Mouse (Mus musculus) ovary, postnatal 10 days (tissue): ENCODE results near the gene BC055324.
"Not testable (repeated sequence)": the region's sequence is repeated elsewhere in the genome, so short reads cannot be mapped to it uniquely, and the experiment has no call there.

ENCODE experiments used
- DNase-seq: peaks from one replicate; pipeline ENCODE4 v3.0.0; 2022; ENCODE audit warnings: low spot score

BC055324 gene

DNA sequence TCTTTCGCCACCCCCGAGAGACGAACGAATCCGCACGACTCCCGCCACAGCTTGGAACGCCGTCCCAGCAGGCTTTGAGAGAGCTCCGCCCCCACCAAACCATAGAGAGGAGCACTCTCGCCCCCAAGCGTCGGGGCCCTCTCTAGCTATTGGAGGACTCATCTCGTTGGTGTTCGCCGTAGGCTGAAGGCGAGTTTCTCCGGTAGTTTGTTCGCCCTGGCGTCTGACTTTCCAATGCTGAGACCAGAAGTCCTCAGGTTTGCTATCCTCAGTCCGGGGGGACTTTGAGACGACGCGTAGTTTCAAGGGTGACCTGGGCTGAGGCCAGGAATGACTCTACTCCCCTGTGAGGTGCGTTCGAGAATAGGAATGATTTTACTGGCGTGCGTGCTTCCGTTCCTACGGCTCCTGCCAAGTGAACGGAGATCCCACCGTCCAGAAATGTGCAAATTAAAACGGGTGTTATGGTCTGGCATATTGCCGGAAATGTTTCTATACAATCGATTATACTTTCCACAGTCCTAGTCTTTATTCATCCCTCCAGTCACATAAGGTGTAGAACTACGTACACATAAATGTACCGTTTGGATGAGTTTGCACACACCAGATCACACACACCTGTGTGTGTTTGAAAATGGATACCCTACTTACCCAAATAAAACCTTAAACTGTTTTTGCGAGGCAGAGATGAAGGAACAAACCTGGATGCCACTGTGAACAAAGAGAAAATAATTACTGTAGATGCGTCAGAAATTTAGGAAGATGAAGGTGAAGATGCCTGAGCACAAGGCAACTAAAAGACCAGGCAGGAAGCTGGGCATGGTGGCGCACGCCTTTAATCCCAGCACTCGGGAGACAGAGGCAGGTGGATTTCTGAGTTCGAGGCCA is at the start of gene BC055324, which contains the start of gene Mettl18:
Gene BC055324 (minus strand): TSS at position 76 of the 888 bp plus-strand sequence.
Gene Mettl18 (plus strand): TSS at position 169 of the 888 bp plus-strand sequence.
- peak; percentile 77 for DNase-seq

DNA sequence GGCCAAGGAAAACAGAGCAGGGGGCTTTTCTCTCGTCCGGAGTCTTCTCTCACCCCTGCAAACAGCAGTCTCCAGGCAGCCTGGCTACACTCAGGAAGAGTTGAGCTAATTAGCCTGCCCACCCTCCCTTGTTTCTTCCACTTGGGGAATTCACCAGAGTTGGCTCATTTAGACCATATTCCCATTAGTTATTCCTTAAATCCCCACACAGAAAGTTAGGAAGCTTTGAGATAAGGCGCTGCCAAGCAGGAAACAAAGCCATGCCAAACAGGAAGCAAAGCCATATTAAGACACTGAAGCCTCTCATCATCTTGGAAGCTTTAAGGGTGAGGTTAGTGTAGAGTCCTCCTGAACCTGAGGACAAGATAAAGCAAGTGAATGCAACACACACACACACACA is 49.0 kb upstream of the BC055324 start:
- DNase-seq, result no peak

DNA sequence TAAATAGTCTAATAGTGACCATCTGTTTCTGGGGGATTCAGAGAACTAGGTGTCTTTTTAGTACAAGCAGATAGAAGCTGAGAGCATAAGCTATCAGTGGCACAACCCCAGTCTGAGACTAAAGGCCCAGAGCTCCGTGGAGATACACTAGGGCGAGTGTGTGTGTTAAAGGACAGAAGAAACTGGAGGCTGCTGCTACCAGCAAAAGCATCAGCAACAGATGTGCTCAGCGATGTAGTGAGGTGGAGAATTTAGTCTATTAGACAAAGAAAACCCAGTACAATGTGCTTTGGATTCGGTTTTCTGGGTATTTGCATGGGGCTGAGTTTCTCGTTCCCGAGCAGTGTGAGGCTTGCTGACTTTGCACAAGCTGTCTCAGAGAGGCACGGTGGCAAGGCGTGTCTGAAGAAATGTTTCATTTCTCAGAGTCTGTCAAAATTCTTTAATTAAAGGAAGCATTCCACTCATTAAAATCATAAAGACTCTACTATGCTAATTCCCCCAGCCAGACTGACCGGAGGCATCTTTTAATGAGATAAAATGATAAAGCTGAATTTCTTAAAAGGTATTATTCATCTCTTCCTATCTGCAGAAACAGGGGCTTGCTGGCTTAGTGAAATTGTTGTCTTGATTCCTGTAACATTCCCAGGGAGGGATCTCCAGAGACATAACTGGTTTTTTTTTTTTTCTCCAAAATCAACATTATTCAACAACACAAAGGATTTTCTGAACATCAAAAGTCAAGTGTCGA is 46.0 kb upstream of the BC055324 start:
- DNase-seq, result no peak

DNA sequence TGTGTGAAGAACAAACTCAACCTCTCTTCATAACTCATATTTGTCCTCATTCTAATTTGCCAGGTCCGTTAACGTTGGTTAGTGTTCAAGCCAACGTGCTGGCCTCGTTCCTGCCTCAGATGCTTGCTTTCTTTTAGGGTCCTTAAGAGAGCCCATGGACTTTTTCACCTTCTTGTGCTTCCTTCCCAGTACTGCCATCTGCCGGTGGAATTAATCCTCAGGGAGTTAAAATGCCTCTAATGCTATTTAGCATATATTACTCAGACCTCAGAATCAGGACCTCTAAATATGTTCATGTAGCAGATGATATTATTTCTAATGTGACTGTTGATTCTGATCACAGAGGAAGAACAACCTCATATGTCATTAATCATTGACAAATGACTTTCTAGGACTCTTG is 32.8 kb upstream of the BC055324 start:
- DNase-seq, result no peak

DNA sequence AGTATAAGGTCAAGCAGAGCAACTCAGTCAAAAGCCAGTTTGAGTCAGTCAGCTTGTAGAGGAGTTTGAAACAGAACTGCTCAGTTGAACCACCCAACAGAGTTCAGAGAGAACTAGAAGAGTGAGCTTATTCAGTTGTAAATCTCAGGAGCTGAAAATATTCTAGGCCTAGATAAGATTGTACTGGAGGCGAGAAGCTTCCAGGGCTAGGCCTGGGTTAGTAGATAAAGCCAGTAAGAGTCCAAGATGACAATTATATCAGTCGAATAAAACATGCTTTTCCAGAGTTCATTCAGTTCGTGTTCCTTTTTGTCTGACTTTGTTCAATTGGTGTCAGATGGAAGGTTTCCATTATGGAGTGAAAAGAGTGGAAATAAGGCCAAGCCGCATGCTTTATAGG is 31.1 kb upstream of the BC055324 start:
- DNase-seq, result no peak

DNA sequence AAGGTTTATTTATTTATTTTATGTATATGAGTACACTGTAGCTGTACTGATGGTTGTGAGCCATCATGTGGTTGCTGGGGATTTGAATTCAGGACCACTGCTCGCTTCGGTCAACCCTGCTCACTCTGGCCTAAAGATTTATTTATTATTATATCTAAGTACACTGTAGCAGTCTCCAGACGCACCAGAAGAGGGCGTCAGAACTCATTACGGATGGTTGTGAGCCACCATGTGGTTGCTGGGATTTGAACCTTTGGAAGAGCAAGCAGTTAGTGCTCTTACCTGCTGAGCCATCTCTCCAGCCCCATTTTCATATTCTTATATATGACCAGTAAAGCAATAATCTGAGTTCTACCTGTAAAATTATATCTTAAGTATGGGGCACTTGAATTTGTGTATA is 27.5 kb upstream of the BC055324 start:
- not testable (repeated sequence) for DNase-seq

DNA sequence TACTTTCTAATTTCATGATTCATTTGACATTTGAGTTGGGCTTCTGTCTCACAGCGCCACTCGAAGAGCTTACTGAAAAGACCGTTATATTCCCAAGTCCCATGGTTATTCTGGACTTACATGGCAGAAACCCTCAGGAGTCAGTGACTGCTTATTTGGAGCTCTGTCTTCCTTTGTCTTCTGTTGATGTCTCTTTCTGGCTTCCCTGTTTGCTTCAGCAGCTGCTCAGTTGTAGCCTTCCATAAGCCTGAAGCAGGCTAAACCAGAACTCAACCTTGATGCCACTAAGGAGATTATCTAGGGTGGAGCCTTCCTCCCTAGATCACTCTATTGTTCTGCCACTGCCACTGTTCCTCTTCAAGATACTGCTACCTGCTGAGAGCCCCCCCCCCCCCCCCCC is 26.1 kb upstream of the BC055324 start:
- DNase-seq, result not testable (repeated sequence)

DNA sequence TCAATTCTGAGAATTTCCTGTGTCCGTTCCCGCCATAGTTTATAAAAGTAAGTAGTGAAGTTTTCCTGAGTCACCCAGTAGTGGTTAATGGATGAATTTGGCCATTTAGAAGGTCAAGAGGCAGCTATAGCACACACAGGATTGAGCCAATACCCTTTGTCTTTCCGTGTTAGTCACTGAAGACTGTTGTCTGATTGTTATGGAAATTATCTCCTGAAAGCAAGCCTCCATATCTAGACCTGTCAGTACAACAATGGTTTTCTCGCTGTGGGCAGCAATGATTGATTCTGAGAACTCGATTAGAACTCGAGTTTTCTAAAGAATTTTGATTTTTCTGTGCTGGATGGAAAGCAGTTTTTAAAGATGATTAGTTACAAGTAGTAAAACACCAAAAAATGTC is 25.2 kb upstream of the BC055324 start:
- no peak for DNase-seq

DNA sequence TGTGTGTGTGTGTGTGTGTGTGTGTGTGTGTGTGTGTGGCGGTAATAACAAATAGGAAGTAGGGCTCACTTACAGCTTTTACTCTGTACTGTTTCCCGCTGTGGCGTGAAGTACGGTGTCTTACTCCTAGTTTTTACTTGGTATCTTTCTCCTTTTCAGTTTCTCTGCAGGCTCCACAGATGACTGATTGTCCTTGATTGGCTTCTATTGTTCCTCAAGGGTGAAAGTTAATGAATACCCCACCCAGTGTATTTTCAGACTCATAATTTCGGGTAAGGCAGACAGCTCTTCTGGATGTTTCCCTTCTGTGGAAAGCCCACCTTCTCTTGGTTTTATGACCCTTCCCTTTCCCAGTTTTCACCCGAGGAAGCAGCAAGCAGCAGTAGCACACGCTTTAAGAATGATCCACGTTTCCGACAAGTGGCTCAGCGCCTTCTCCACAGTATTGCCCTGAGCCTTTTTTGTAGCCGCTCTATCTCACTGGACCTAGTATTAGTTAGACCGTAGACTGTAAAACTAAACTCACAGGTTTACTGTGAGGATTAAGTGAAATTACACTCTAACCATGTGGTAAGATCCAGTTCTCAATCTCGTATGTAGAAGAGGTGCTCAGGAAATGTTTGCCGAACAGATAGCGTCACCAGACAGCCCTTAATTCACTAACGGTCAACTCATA is 23.8 kb upstream of the BC055324 start:
- no peak for DNase-seq

DNA sequence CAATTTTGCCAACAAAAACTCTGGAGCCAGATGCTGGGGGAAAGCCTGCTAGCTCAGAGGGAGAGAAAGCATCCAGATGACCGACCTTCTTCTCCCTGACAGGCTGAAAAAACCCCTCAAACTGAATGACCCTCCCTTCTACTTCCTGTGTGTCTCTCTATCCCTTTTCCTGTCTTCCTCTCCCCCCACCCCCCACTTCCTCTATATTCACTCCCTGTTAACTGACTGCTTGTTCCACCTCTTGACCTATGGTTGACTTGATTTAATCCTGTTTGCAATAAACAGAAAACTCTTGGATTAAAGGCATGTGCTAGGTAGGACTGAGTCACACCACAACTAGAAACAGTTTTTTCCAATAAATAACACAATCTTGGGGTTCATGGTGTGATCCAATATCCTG is 20.0 kb upstream of the BC055324 start:
- DNase-seq, result no peak

DNA sequence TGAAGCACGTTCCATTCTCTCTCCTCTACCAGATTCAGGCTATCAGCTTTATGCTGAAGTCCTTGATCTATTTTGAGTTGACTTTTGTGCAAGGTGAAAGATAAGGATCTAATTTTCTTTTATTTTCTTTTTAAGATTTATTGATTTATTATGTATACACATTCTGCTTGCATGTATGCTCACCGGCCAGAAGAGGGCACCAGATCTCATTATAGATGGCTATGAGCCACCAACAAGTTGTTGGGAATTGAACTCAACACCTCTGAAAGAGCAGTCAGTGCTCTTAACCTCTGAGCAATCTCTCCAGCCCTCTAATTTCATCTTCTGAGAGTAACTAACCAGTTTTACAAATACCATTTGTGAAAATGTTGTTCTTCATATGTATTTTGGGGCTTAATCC is 14.6 kb upstream of the BC055324 start:
- DNase-seq, result no peak

DNA sequence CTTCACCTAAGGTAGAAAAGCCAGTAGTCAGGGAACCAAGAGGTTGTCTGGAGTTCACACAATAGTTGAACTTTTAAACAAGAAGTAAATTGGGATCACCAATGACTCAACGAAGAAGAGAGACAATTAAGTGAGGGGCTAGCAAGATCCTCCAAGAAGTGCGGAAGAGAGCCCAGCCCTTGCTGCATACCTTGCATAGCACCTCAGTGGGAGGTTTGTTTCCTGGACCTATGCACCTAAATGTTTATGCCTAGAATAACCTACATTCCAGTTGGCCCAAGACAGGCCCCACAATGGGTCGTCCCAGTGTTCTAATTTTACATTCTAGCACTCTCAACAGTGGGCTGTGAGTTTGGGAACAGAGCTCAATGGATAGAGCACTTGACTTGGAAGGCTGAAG is 9.7 kb upstream of the BC055324 start:
- no peak for DNase-seq

DNA sequence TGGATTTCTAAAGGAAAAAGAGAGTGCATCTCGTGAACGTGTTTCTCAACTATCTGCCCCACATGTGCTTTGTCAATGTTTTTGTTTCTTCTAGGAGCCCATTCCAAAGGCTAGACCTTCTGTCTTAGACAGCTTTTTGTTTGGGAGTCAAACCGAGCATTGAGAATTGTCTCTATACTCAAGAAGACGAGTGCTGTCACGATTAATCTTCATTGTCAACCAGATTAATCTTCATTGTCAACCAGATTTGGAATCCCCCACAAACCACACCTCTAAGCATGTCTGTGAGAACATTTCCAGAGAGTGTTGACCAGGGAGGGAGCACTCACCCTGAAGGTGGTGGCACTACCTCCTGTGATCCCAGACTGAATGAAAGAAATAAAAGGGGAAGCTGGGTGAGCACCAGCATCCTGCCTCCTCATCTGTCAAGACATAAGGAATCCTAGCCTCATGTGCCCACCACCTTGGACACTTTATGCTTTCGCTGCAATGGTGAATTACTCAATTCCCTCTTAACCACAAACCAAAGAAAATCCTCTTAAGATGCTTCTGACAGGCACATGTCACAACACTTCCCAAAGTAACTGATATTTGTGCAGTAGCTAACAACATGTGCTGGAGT is 7.3 kb upstream of the BC055324 start:
- DNase-seq, result no peak

DNA sequence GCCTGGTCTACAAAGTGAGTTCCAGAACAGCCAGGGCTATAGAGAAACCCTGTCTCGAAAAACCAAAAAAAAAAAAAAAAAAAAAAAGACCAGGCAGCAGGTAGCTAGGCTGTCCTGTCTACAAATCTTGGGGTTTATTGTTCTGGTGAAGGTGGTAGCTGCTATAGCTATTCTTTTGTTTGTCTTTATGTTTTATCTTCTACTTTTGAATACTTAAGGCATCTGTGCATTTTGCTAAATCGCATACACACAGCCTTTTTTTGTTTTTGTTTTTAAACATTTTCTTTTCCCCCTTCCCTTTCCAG is 965 bp upstream of the BC055324 start:
- DNase-seq, result no peak

DNA sequence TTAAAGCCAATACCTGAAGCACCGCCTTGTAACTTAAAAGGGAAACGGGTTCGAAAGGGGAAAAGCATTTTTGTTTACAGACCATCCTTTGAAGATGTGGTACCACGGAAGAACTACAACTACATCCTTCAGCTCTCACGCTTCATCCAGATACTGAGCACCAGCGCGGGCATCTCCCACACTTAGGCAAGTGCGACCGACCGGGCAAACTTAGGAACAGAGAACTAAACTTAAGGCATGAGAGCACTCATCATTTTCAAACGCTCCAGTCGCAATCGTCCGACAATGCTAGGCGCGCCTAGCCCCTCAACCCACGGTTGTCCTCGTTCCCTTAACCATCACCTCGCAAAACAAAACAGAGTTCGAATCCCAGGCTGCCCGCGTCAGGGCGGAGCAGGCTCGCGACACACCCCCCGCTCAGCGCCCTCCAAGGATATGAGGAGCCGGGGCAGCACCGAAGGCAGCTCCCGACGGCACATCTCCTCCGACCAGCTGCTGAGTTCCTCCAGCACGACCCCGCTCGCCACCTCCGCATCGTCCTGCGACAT is 349 bp downstream of the BC055324 start:
- DNase-seq, result no peak

DNA sequence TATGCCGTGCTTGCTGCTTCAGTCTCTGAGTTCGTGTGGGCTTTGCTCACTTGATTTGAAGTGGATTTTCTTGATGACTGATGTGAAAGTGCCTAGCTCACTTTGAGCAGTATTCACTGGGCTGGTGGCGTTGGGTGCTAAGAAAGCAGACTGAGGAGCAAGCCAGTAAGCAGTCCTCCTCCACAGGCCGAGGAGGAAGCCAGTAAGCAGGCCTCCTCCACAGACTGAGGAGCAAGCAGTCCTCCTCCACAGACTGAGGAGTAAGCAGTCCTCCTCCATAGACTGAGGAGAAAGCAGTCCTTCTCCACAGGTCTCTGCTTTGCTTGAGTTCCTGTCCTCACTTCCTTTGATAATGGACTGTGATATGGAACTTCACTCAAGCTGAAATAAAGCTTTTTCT is 2.2 kb downstream of the BC055324 start:
- DNase-seq, result no peak

DNA sequence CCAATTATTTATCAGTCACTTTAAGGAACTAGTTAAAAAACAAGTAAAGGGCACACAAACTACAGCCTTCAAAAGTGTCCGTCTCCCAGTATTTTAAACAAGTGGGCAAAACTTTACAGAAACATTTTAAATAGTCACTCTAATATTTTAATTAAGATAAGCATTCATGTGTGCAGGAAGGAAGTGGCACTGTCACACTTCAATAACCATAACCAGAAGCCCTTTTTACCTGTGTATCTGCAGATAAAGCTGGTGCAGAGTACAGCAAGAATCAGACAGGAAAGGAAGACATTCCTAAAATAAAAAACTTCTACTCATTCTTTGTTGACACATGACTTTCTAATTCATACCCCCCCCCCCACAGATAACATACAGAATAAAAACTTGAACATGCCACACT is 18.1 kb downstream of the BC055324 start:
- DNase-seq, result no peak

DNA sequence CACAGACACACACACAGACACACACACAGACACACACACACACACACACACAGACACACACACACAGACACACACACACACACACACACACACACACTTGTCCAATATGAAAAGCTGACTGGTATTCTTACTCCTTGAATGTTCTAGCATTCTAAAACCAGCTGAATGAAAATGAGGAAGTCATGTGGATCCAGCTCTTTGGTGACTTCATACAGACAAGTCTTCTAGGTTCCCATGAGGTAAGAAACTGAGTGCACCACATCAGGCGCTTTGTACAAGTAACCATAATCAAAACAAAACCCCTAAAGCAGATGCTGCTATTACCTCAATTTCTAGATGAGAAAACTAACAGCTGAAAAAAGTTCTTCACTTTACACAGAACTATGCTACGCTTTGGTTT is 19.5 kb downstream of the BC055324 start:
- no peak for DNase-seq

DNA sequence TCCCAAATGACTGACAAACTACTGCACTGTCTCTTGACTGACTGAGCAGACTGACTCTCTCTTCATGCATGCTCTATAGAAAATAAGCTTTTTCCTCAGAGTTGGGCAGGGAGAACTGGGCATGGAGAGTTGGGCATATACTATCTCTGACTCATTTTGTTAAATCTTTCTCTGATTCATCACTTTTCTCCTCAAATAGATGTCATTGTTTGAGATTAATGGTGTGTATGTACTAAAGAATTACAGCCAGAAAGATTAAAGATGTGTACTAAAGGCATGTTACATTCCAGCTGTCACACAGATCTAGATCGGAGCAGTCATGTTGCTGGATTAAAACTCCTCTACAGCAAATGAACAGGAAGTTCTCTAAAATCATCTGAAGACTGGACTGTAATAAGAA is 20.1 kb downstream of the BC055324 start:
- DNase-seq, result no peak

DNA sequence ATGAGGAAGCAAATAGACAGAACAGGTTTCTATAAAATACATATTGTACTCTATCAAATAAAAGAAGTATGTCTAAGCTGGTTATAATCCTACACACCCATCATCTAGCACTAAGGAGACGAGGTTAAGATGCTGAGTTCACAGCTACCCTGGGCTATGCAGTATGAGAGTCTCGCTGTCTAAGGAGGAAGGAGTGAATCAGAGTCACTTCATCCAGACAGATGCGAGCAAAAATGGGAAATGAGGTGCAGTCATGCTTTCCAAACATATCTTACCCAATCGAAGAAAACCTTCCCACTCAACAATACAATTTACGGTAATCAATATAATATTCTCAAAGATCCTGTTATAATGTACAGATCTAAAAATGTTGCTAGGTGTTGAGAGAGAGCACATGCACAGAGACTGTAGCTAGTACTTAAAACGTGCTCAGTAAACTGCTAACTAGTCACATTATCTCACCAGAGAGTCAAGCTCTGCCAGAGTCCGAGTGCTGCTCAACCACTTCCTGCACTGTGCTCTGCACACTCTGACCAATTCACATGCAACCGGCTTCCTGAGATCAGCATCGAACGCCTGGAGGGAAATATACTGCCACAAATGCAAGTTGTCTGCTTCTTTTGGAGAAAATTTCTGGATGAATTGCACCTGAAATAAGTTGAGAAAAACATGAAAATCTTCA is 30.4 kb downstream of the BC055324 start:
- no peak for DNase-seq

DNA sequence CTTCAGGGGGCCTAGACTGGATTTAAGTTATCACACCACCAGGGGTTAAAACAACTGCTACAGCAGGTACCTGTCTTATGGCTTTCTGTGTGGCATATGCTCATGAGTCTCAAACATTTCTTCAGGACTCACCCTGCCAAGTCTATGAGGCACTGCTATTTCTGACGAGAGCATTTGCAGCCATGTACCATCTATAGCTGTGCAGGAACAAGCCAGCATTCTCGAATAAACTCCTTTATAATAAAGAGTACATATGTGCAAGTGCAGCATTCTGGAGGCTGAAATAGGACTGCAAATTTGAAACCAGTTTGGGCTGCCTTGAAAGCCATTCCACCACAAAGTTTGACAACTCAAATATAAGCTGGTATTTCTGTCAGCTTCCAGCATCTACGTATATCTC is 36.6 kb downstream of the BC055324 start:
- no peak for DNase-seq

DNA sequence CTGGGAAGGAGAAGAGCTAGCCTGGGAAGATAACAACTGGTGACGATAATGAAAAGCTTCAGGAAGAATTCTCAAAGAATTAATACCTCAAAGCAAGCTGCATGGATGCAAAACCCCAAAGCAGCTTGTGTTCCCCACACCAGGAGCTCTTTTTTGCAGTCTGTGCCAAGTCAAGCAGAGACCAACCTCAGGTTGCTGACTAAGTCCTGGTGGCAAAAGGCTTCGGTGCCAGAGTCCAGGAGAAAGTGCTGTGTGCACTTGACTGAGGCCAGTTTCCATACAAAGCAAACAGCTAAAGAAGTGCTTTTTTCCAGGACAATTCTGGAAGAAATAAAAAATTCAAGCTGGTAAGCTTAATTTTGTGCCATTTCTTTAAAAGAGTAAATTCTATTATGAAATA is 41.2 kb downstream of the BC055324 start:
- no peak for DNase-seq
